Mouse (Mus musculus): ENCODE measurements around the gene AA986860. TPM values are rescaled to one million over a fixed set of nuclear protein-coding genes. Genes with fewer than 3 reads are reported as not detected.

AA986860 gene
- total RNA-seq, 2 experiments from 2014 or later = 0.57 to 0.62 TPM

DNA sequence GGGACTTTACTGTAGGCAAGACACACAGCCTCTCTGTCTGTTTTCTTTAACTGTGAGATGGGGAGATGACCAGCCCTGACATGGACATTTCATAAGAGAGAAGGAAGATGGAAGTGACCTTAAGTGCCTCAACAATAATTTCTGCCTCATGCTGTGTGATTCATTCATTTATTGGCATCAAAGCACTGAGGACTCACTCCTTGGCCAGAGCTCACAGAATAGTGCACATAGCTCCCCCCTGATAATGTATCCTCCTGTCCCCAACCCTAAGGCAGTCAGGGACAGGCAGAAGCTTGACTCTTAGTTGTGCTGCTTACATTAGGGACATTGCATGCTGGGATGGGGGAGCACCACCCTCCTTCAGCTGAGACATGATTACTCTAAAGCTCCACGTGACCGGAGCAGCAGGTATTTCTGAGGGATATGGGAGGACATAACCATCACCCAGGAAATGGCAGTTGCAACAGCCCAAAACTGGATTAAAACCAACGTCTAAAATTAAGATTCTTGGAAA is 39.3 kb downstream of the AA986860 start:
- DNase-seq = no peak
- intact Hi-C loops (cut with DNase I) = no loop called here

DNA sequence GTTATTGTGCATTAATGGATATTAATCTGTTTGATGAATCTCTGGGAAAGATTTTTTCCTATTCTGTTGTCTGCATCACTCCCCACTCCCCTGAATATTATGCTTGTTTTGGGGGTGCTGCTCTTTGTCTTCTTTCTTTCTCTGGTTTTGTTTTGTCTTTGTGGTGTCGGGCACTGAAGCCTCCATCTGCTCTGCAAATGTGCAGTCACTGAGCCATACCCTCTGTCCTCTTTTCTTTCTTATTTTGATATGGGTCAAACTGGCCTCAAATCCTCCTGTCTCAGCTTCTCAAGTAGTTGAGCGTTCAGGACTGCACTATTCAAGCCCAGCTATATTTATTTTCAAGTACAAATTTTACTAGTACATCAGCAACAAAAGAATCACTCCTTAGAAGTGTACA is 43.5 kb downstream of the AA986860 start:
- intact Hi-C loops (cut with DNase I) = loop anchor here (5.0 kb wide), 1 partner anchor 83 kb away; no protein-coding TSS in a partner anchor
- DNase-seq = no peak

DNA sequence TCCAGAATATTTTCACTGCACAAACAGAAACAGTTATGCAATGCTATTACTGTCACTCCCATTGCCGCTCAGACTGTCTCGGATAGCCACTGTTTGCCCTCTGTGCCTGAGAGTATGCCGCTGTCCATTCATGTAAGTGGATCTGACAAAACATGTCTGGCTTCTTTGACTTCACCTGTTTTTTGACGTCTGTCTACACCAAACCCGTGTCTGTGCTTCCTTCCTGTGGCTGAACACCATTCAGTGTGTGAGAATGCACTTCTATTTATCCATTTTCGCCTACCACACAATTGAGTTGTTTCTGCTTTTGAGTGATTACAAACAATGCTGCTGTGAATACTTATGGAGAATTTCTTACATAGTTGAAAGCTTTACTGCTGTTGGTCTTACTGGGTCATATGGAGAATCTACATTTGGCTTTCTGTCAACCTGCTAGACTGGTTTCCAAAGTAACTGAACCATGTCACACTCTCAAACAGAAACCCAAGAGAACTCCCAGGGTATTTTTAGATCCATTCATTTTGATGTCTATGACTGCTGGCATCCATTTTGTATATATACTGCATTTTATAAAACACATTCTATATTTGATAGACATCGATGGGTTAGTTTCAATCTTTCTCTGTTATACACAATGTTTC is 44.0 kb downstream of the AA986860 start:
- intact Hi-C loops (cut with DNase I) = loop anchor here (5.0 kb wide), 1 partner anchor 84 kb away; no protein-coding TSS in a partner anchor
- no peak for DNase-seq

DNA sequence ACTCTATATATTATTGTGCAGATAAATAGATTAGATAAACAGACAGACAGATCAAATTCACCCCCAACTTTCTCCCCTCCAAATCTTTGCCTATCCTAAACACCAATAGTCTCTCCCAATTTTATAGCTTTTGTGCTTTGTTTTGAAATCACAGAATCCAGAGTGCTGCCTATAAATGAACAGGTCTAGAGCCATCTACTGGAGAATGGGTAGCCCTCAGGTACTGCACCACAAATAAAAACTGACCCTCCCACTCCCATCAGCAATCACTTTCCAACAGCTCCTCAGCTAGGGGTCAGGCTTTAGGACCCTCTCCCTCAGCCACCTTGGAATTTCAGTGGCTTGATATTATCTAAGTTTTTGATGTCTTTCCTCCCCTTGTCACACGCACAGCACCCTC is 44.9 kb downstream of the AA986860 start:
- intact Hi-C loops (cut with DNase I) = loop anchor here (5.0 kb wide), 1 partner anchor 84 kb away; no protein-coding TSS in a partner anchor

DNA sequence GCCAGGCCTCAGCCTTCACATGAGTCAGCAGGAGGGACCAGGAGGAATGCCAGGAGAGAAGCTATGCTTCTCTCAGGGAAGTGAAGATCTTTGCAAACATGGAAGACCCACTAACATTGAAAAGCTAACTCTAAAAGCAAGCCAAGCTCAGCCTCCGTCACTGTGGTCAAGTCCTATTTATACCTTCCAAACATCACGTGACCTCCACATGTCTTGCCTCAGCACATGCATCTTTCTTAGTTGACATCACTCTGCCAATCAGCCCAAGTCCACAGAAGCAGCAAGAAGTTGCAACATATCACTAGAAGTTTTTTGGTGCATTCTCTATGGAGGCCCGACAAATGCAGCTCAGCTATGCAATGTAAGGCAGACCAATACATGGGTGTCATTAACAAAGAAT is 48.1 kb downstream of the AA986860 start:
- intact Hi-C loops (cut with DNase I) = loop anchor here (2.0 to 10.0 kb wide), 3 partner anchors 88 to 231 kb away; no protein-coding TSS in a partner anchor

More for the DNA sequence above, 44.9 kb downstream of the AA986860 start:
- no peak for DNase-seq

DNA sequence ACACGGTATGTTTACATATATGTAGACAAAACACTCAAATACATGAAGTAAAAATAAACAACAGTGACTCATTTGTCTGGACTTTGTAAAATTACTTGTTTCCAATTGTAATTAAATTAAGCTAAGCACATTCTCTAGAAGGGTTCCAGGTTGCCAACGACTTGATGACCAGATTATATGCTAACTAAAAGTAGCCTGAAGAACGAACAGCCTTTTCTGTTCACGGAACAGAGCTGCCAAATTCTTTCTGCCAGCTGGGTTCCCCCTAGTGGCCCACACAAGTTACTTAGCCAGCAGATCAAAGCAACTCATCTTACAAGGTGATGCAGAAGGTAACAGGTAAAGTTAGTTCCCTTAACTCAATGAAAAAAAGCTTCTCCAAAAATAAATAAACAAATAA is 52.3 kb downstream of the AA986860 start:
- intact Hi-C loops (cut with DNase I) = loop anchor here (10.0 kb wide), 1 partner anchor 209 kb away; no protein-coding TSS in a partner anchor
- DNase-seq = peak; percentile 30 to 40

More for the DNA sequence above, 48.1 kb downstream of the AA986860 start:
- no peak for DNase-seq

DNA sequence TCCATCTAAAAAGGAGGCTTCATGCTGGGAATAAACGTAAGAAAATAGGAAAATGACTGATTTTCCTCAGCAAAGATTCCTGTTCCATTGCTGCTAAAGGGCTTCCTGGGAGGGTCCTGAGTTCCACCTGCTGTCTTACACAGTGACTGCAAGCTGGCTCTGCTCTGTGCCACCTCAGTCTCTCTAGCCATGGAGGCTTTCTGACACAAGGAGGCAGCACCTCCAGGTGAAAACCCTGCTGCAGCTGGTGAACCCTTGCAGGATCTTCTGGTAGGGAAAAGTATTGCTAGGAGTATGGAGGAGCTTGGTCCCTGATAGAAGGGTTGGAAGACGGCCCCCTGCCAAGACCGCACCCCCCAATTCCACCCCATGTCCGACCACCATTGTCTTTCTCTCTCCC is 55.2 kb downstream of the AA986860 start:
- intact Hi-C loops (cut with DNase I) = loop anchor here (10.0 kb wide), 1 partner anchor 212 kb away; no protein-coding TSS in a partner anchor
- no peak for DNase-seq

DNA sequence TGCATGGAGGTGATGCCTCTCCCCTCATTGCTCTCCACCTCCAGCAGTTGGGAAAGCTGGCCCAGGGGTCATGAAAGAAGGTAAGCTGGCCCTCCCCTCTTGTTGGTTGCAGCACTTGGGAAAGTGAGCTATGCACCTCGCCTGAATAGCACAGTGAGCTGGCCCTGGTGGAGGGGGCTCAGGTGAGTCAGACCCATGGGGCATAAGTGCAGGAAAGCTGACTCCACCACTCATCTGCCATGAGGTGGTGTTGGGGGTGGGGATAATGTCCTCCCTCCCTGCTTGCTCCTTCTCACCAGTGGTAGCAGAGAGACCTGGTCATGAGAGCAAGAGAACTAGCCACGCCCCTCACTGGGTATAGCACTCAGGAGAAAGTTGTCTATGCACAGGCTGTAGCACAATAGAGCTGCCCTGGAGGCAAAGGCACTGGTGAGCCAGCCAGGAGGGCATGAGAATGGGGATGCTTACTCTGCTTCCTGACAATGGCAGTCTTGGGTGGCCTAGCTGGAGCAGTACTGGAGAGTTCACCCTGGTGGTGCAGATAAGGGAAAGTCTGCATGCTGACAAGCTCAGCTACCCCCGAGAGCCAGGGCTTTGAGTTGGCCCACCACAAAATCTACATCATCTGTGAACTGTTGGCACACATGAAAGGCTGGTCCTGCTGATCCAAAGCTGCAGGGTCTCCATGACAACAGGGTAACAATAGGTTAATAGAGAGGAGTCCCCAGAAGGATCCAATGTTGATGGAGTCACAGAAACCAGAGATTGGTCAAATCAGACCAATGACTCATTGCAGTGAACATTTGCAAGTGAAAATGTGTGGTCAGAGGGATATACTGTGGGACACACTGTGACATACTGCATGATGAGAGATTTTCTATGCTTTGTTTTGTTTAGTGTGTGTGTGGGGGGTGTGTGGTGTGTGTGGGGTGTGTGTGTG is 58.0 kb downstream of the AA986860 start:
- no peak for DNase-seq
- intact Hi-C loops (cut with DNase I) = loop anchor here (10.0 kb wide), 2 partner anchors 215 to 475 kb away; no protein-coding TSS in a partner anchor

Other genes starting within 250 kb of the AA986860 start
- gene Zp3r, start 102.4 kb upstream of the AA986860 start, total RNA-seq (2021) = not detected
- not detected for gene C4bp, start 70.3 kb upstream of the AA986860 start, total RNA-seq (2021)
- not detected for gene Gm29427, start 16.2 kb upstream of the AA986860 start, total RNA-seq (2021)
- gene Yod1, start 14.6 kb upstream of the AA986860 start, total RNA-seq (2021) = 1 to 10 TPM; 5.6 to 7.0 TPM
- gene Pfkfb2, start 2.7 kb upstream of the AA986860 start, total RNA-seq (2021) = 10 to 100 TPM; 40.5 to 42.7 TPM
- gene Fcamr, start 68.9 kb downstream of the AA986860 start, total RNA-seq (2021) = under 1 TPM; 0.19 to 0.20 TPM
- not detected for gene Pigr, start 94.7 kb downstream of the AA986860 start, total RNA-seq (2021)
- gene Fcmr, start 133.7 kb downstream of the AA986860 start, total RNA-seq (2021) = under 1 TPM; 0.47 to 0.86 TPM
- not detected for gene Il24, start 155.5 kb downstream of the AA986860 start, total RNA-seq (2021)
- not detected for gene Il20, start 179.5 kb downstream of the AA986860 start, total RNA-seq (2021)
- gene Il19, start 208.1 kb downstream of the AA986860 start, total RNA-seq (2021) = not detected